In genomic region chr5:92854983-92855382, GRCm38 (mm10) we compare ENCODE assay signal across 18 mouse cellular contexts.
DNase-seq lines count a peak whose midpoint lies in the region; TF ChIP-seq lines count a peak whose summit lies in the region.
"Had no signal": no experiment of that assay in that cellular context is flagged by ENCODE, and none has a peak within 500 bp of the region (broad histone marks: within the 10 kb centered on the region; RNA-seq: fewer than 3 reads in every experiment).

No protein-coding gene starts in this region.

- TF ChIP-seq CTCF in lung, adult 2 months (IDR thresholded peaks at IDR 0.05; ENCODE audit: insufficient read depth, low read length), result no peak
- TF ChIP-seq CTCF in gastrocnemius, adult 2 months (IDR thresholded peaks at IDR 0.05), result no peak

- H3K4me3 ChIP-seq in lung, adult 2 months (replicated peaks; ENCODE audit: extremely low read depth, low read depth, low read length), result no peak overlapping the region
- H3K4me3 ChIP-seq in gastrocnemius, adult 2 months, result no peak overlapping the region
- H3K4me3 ChIP-seq: limb, embryonic 10.5 days; megakaryocyte, embryonic 14.5 days had no signal

- peak overlapping the region; percentile 65; the same call in 1 of the 2 replicates for H3K27ac ChIP-seq in gastrocnemius, adult 2 months
- H3K27ac ChIP-seq: hindbrain, embryonic 14.5 days; limb, embryonic 10.5 days had no signal

- DNase-seq in heart, adult 11 months, result peak; percentile 92
- no peak for DNase-seq in heart, adult 8-10 months (ENCODE audit: low spot score)
- DNase-seq in lung, adult 18-20 months, result peak; percentile 71 to 77
- no peak for DNase-seq in lung, adult 2 months
- DNase-seq in gastrocnemius, adult 2 months, result peak; percentile 74
- DNase-seq in lung, postnatal 36 days, result peak; percentile 70
- no peak for DNase-seq in kidney, postnatal 10 days
- no peak for DNase-seq in ovary, adult 18-20 months (ENCODE audit: low spot score)
- DNase-seq: adrenal gland, postnatal 25 days; cerebellum, adult 11-12 months; cerebellum, postnatal 25 days; embryo, embryonic 11 days; forebrain, postnatal 0 days; lung, embryonic 14.5 days; thymus, postnatal 36 days had no signal

- TF ChIP-seq POLR2A in lung, adult 2 months (IDR thresholded peaks at IDR 0.05; ENCODE audit: borderline replicate concordance, extremely low read depth, low read depth, low read length), result no peak

- intact Hi-C loops in gastrocnemius, adult 2 months (cut with DNase I), result no loop called here

- peaks cover 21% of the 10 kb centered on the region for H3K4me1 ChIP-seq in lung, adult 2 months (ENCODE audit: control insufficient read depth, insufficient read depth, low read length)
- H3K4me1 ChIP-seq: megakaryocyte, embryonic 14.5 days had no signal

- 44% methylated on average over 4 of the region's 4 CpGs for WGBS in lung, adult 2 months

Comparison
In these comparisons a context has a peak if more than half of its experiments do, and no peak if none do; other contexts are left out.
1. DNase-seq: peak in heart, adult 11 months (single experiment), lung, adult 18-20 months (2 of 2), gastrocnemius, adult 2 months (single experiment) and lung, postnatal 36 days (single experiment); none in heart, adult 8-10 months (single experiment), lung, adult 2 months (single experiment), kidney, postnatal 10 days (single experiment) and ovary, adult 18-20 months (single experiment).